Mouse (Mus musculus) heart, postnatal 36 days (tissue): ENCODE measurements around the gene Fahd1. TPM values are rescaled to one million over a fixed set of nuclear protein-coding genes. Genes with fewer than 3 reads are reported as not detected.

ENCODE experiments used
- total RNA-seq, 2 experiments: library from RNA; stranded (reverse); gene quantifications; 2 replicates each; pipeline ENCODE4 v1.2.3; 2021

Fahd1 gene
- total RNA-seq, 2 experiments from 2014 or later = 72.0 to 76.5 TPM

Other genes with a start within 250 kb of the Fahd1 start
- 100 to 1,000 TPM; 106 to 112 TPM for gene Tsc2, start 217.7 kb downstream of the Fahd1 start, total RNA-seq
- gene Nthl1, start 217.7 kb downstream of the Fahd1 start, total RNA-seq = 1 to 10 TPM; 3.3 to 4.1 TPM
- 100 to 1,000 TPM in 1 of 2 experiments, 10 to 100 TPM in 1; 91.1 to 140 TPM for gene Slc9a3r2, start 200.0 kb downstream of the Fahd1 start, total RNA-seq
- gene Npw, start 191.9 kb downstream of the Fahd1 start, total RNA-seq = not detected
- gene Zfp598, start 180.7 kb downstream of the Fahd1 start, total RNA-seq = 10 to 100 TPM; 17.3 to 19.0 TPM
- gene Syngr3, start 160.4 kb downstream of the Fahd1 start, total RNA-seq = under 1 TPM; 0.14 to 0.22 TPM
- gene Gfer, start 154.2 kb downstream of the Fahd1 start, total RNA-seq = 10 to 100 TPM; 19.3 to 22.8 TPM
- gene Noxo1, start 154.1 kb downstream of the Fahd1 start, total RNA-seq = 1 to 10 TPM in 1 of 2 experiments, under 1 TPM in 1; 0.33 to 1.3 TPM
- gene Tbl3, start 142.7 kb downstream of the Fahd1 start, total RNA-seq = 10 to 100 TPM; 16.3 to 17.7 TPM
- gene Rnf151, start 132.3 kb downstream of the Fahd1 start, total RNA-seq = not detected
- 100 to 1,000 TPM; 668 to 757 TPM for gene Rps2, start 132.2 kb downstream of the Fahd1 start, total RNA-seq
- 1,000 to 10,000 TPM in 1 of 2 experiments, 100 to 1,000 TPM in 1; 979 to 1,034 TPM for gene Ndufb10, start 125.9 kb downstream of the Fahd1 start, total RNA-seq
- 100 to 1,000 TPM; 400 to 416 TPM for gene Rpl3l, start 122.5 kb downstream of the Fahd1 start, total RNA-seq
- 100 to 1,000 TPM; 160 to 183 TPM for gene Msrb1, start 113.7 kb downstream of the Fahd1 start, total RNA-seq
- not detected for gene Hs3st6, start 97.4 kb downstream of the Fahd1 start, total RNA-seq
- not detected for gene Meiob, start 46.1 kb downstream of the Fahd1 start, total RNA-seq
- gene Hagh, start 10.2 kb downstream of the Fahd1 start, total RNA-seq = 100 to 1,000 TPM; 102 to 104 TPM
- gene Igfals, start 15.6 kb upstream of the Fahd1 start, total RNA-seq = 1 to 10 TPM; 7.7 to 8.8 TPM
- gene Nubp2, start 36.0 kb upstream of the Fahd1 start, total RNA-seq = 10 to 100 TPM; 20.0 to 22.4 TPM
- gene Spsb3, start 36.3 kb upstream of the Fahd1 start, total RNA-seq = 10 to 100 TPM; 26.3 to 28.0 TPM
- gene Eme2, start 44.7 kb upstream of the Fahd1 start, total RNA-seq = 10 to 100 TPM; 18.8 to 19.0 TPM
- 100 to 1,000 TPM; 103 to 113 TPM for gene Mrps34, start 44.8 kb upstream of the Fahd1 start, total RNA-seq
- gene Nme3, start 46.1 kb upstream of the Fahd1 start, total RNA-seq = 10 to 100 TPM; 30.2 to 32.4 TPM
- gene Mapk8ip3, start 86.6 kb upstream of the Fahd1 start, total RNA-seq = 10 to 100 TPM; 58.9 to 63.0 TPM
- gene Jpt2, start 110.3 kb upstream of the Fahd1 start, total RNA-seq = 1 to 10 TPM; 6.4 to 7.9 TPM
- gene Cramp1l, start 165.4 kb upstream of the Fahd1 start, total RNA-seq = 10 to 100 TPM; 12.6 to 13.1 TPM
- 1 to 10 TPM; 5.7 to 7.3 TPM for gene Ift140, start 165.7 kb upstream of the Fahd1 start, total RNA-seq
- 10 to 100 TPM; 34.5 to 36.7 TPM for gene Tmem204, start 233.2 kb upstream of the Fahd1 start, total RNA-seq